ENCODE assay signal across 11 mouse cellular contexts in the genomic region with DNA sequence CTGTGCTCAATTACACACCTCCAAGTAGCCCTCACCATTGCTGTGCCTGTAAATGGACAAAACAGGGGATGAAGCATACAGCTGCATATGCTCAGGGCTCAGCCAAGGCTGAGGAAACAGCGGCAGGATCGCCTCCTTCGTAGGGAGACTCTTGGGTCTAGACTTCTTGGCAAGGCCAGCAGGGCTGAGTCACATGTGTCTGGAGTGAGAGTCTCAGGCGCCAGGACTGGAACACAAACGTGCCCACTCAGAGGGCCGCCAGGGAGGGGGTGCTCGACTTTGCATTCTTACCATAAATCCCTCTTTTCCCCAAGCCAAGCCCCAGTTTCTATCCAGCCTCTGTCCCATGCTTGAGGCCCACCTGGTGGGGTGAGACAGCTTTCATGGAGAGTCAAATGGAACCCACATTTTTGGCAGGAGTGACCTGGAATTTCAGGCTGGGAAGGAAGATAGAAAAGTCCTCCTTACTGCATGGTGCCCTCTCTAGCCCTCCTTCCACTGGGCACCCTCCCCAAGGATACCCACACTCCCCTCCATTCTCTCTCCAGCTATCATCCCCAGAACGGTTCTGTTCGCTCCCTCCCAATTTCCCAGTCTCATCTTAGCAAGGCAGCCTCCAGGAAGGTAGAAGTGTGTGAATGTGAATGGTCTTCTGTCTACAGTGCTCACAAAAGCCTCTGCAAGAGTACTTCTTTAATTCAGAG. TPM values are rescaled to one million over a fixed set of nuclear protein-coding genes. Genes with fewer than 3 reads are reported as not detected.
DNase-seq lines count a peak whose midpoint lies in the region; ATAC-seq and TF ChIP-seq lines count a peak whose summit lies in the region.
"Had no signal": no experiment of that assay in that cellular context is flagged by ENCODE, and none has a peak within 500 bp of the region (broad histone marks: within the 10 kb centered on the region; RNA-seq: fewer than 3 reads in every experiment).

No protein-coding gene starts in this region.

- peaks cover 3% of the 10 kb centered on the region; the same call in 1 of the 2 replicates for H3K27me3 ChIP-seq in hindbrain, embryonic 12.5 days
- no peaks in the 10 kb centered on the region for H3K27me3 ChIP-seq in hindbrain, embryonic 13.5 days
- no peaks in the 10 kb centered on the region for H3K27me3 ChIP-seq in C2C12 (ENCODE audit: control insufficient read depth, insufficient read depth, insufficient read length)
- no peaks in the 10 kb centered on the region for H3K27me3 ChIP-seq in embryonic facial prominence, embryonic 14.5 days (replicated peaks; ENCODE audit: control insufficient read depth, insufficient read depth, low read length)

- no peak overlapping the region for H3K9ac ChIP-seq in hindbrain, embryonic 12.5 days
- H3K9ac ChIP-seq in hindbrain, embryonic 13.5 days, result no peak overlapping the region
- no peak overlapping the region for H3K9ac ChIP-seq in embryonic facial prominence, embryonic 14.5 days (ENCODE audit: low read depth, low read length)

- no peak overlapping the region for H3K4me2 ChIP-seq in hindbrain, embryonic 12.5 days (replicated peaks)
- no peak overlapping the region for H3K4me2 ChIP-seq in hindbrain, embryonic 13.5 days
- H3K4me2 ChIP-seq in embryonic facial prominence, embryonic 14.5 days (ENCODE audit: low read depth, low read length), result no peak overlapping the region

- peak; percentile 82 for DNase-seq in embryonic facial prominence, embryonic 14.5 days (ENCODE audit: low spot score)
- peak; percentile 12 to 26 for DNase-seq in left cerebral cortex, postnatal 14 days (ENCODE audit: low spot score in 2 of 2)
- no peak for DNase-seq in cerebellum, postnatal 25 days
- no peak for DNase-seq in retina, embryonic 14.5 days (ENCODE audit: low spot score)
- no peak for DNase-seq in retina, postnatal 1 day

- intact Hi-C loops in left cerebral cortex, postnatal 14 days (cut with DNase I), result no loop called here

- peaks cover 6% of the 10 kb centered on the region for H3K79me2 ChIP-seq in C2C12 (ENCODE audit: control insufficient read depth, insufficient read depth)

- no peak for TF ChIP-seq CTCF in C2C12 (IDR thresholded peaks at IDR 0.05; ENCODE audit: control insufficient read depth, insufficient read depth, insufficient read length)

- no peak overlapping the region for H3K4me3 ChIP-seq in hindbrain, embryonic 12.5 days
- H3K4me3 ChIP-seq in hindbrain, embryonic 13.5 days, result no peak overlapping the region
- H3K4me3 ChIP-seq in C2C12 (ENCODE audit: insufficient read depth, poor library complexity, severe bottlenecking), result no peak overlapping the region
- H3K4me3 ChIP-seq in embryonic facial prominence, embryonic 14.5 days (ENCODE audit: low read depth, low read length), result no peak overlapping the region

- no peaks in the 10 kb centered on the region for H3K36me3 ChIP-seq in hindbrain, embryonic 12.5 days
- no peaks in the 10 kb centered on the region for H3K36me3 ChIP-seq in hindbrain, embryonic 13.5 days
- no peaks in the 10 kb centered on the region for H3K36me3 ChIP-seq in C2C12 (ENCODE audit: control insufficient read depth, insufficient read depth)
- H3K36me3 ChIP-seq in embryonic facial prominence, embryonic 14.5 days (ENCODE audit: control insufficient read depth, insufficient read depth, low read length), result no peaks in the 10 kb centered on the region
- H3K36me3 ChIP-seq: G1E had no signal

- H3ac ChIP-seq in C2C12 (ENCODE audit: control insufficient read depth, insufficient read length, low read depth), result no peak overlapping the region

- H3K27ac ChIP-seq in hindbrain, embryonic 12.5 days, result 0 out of 2 replicates have a peak overlapping the region, but pooled peaks have one; percentile 7
- no peak overlapping the region for H3K27ac ChIP-seq in hindbrain, embryonic 13.5 days
- peak overlapping the region; percentile 93 for H3K27ac ChIP-seq in embryonic facial prominence, embryonic 14.5 days (replicated peaks; ENCODE audit: low read depth, low read length)

- 73% methylated on average over 9 of the region's 9 CpGs for WGBS in hindbrain, embryonic 12.5 days
- 77% methylated on average over 9 of the region's 9 CpGs for WGBS in hindbrain, embryonic 13.5 days
- WGBS in embryonic facial prominence, embryonic 14.5 days, result 46% methylated on average over 5 of the region's 9 CpGs

- H3K9me3 ChIP-seq in hindbrain, embryonic 12.5 days (replicated peaks), result no peaks in the 10 kb centered on the region
- no peaks in the 10 kb centered on the region for H3K9me3 ChIP-seq in hindbrain, embryonic 13.5 days
- H3K9me3 ChIP-seq in embryonic facial prominence, embryonic 14.5 days (ENCODE audit: control insufficient read depth, low read length), result no peaks in the 10 kb centered on the region
- H3K9me3 ChIP-seq: G1E had no signal

- no peak for ATAC-seq in hindbrain, embryonic 12.5 days (ENCODE audit: low FRiP score)
- ATAC-seq in hindbrain, embryonic 13.5 days (ENCODE audit: low FRiP score), result no peak
- ATAC-seq in embryonic facial prominence, embryonic 14.5 days (ENCODE audit: low read depth), result peak; percentile 78

- no peaks in the 10 kb centered on the region for H3K4me1 ChIP-seq in hindbrain, embryonic 12.5 days
- no peaks in the 10 kb centered on the region for H3K4me1 ChIP-seq in hindbrain, embryonic 13.5 days (replicated peaks)
- peaks cover 30% of the 10 kb centered on the region for H3K4me1 ChIP-seq in embryonic facial prominence, embryonic 14.5 days (ENCODE audit: control insufficient read depth, insufficient read depth, low read length)

- no peaks in the 10 kb centered on the region for H3K79me3 ChIP-seq in C2C12 (ENCODE audit: low read depth)

TF ChIP-seq in C2C12, 6 proteins besides CTCF, POLR2A, EP300 and RAD21:
- TF ChIP-seq CEBPB (IDR thresholded peaks at IDR 0.05; ENCODE audit: low read depth) (no peak), MYOG (IDR thresholded peaks at IDR 0.05; ENCODE audit: control insufficient read depth, extremely low read depth, insufficient read length) (no peak), USF1 (IDR thresholded peaks at IDR 0.05; ENCODE audit: low read depth) (peak; percentile 43)

RNA-seq across cellular contexts. Expression of gene Haus7, which starts 6.8 kb away (rescaled TPM):
- polyA plus RNA-seq in hindbrain, embryonic 12.5 days (2016; fragmentation: Nextera tagmentation; extraction: Ambion mirVana), result 65.1 and 69.3 TPM in 2 replicates
- 73.0 and 73.5 TPM in 2 replicates for polyA plus RNA-seq in hindbrain, embryonic 13.5 days (2015; fragmentation: Nextera tagmentation; extraction: Ambion mirVana)
- 42.6 TPM for polyA plus RNA-seq in C2C12 (2012; fragmentation: generic; extraction: Trizol)
- polyA plus RNA-seq in embryonic facial prominence, embryonic 14.5 days (2014; fragmentation: Nextera tagmentation; extraction: Ambion mirVana), result 48.2 and 52.5 TPM in 2 replicates
- total RNA-seq in left cerebral cortex, postnatal 14 days (2021), result 1 to 10 TPM; 8.6 TPM

RNA-seq across cellular contexts. Expression of gene Bgn, which starts 17.8 kb away (rescaled TPM):
- polyA plus RNA-seq in hindbrain, embryonic 12.5 days (2016; fragmentation: Nextera tagmentation; extraction: Ambion mirVana), result 43.9 and 49.2 TPM in 2 replicates
- polyA plus RNA-seq in hindbrain, embryonic 13.5 days (2015; fragmentation: Nextera tagmentation; extraction: Ambion mirVana), result 21.6 and 28.6 TPM in 2 replicates
- polyA plus RNA-seq in C2C12 (2012; fragmentation: generic; extraction: Trizol), result 731 TPM
- 263 and 311 TPM in 2 replicates for polyA plus RNA-seq in embryonic facial prominence, embryonic 14.5 days (2014; fragmentation: Nextera tagmentation; extraction: Ambion mirVana)
- total RNA-seq in left cerebral cortex, postnatal 14 days (2021), result 10 to 100 TPM; 27.0 to 29.0 TPM
- total RNA-seq: G1E had no signal
- polyA plus RNA-seq: G1E had no signal

RNA-seq across cellular contexts. Expression of gene Trex2, which starts 30.5 kb away (rescaled TPM):
- not detected in 2 replicates for polyA plus RNA-seq in hindbrain, embryonic 12.5 days (2016; fragmentation: Nextera tagmentation; extraction: Ambion mirVana)
- polyA plus RNA-seq in hindbrain, embryonic 13.5 days (2015; fragmentation: Nextera tagmentation; extraction: Ambion mirVana), result not detected in 2 replicates
- not detected for polyA plus RNA-seq in C2C12 (2012; fragmentation: generic; extraction: Trizol)
- polyA plus RNA-seq in embryonic facial prominence, embryonic 14.5 days (2014; fragmentation: Nextera tagmentation; extraction: Ambion mirVana), result 1.3 and 2.9 TPM in 2 replicates
- total RNA-seq in left cerebral cortex, postnatal 14 days (2021), result not detected
- total RNA-seq: G1E had no signal
- polyA plus RNA-seq: embryonic facial prominence, embryonic 11.5 days; G1E; limb, embryonic 11.5 days had no signal

RNA-seq across cellular contexts. Expression of gene Atp2b3, which starts 37.3 kb away (rescaled TPM):
- 1.6 and 1.7 TPM in 2 replicates for polyA plus RNA-seq in hindbrain, embryonic 12.5 days (2016; fragmentation: Nextera tagmentation; extraction: Ambion mirVana)
- 3.6 and 4.2 TPM in 2 replicates for polyA plus RNA-seq in hindbrain, embryonic 13.5 days (2015; fragmentation: Nextera tagmentation; extraction: Ambion mirVana)
- not detected for polyA plus RNA-seq in C2C12 (2012; fragmentation: generic; extraction: Trizol)
- 0.80 and 1.3 TPM in 2 replicates for polyA plus RNA-seq in embryonic facial prominence, embryonic 14.5 days (2014; fragmentation: Nextera tagmentation; extraction: Ambion mirVana)
- 10 to 100 TPM; 77.4 to 83.1 TPM for total RNA-seq in left cerebral cortex, postnatal 14 days (2021)
- total RNA-seq: G1E had no signal
- polyA plus RNA-seq: G1E had no signal

RNA-seq across cellular contexts. Expression of gene Zfp92, which starts 54.7 kb away (rescaled TPM):
- polyA plus RNA-seq in hindbrain, embryonic 12.5 days (2016; fragmentation: Nextera tagmentation; extraction: Ambion mirVana), result 0.14 and 0.23 TPM in 2 replicates
- polyA plus RNA-seq in hindbrain, embryonic 13.5 days (2015; fragmentation: Nextera tagmentation; extraction: Ambion mirVana), result 0.51 and 0.67 TPM in 2 replicates
- 0.02 TPM for polyA plus RNA-seq in C2C12 (2012; fragmentation: generic; extraction: Trizol)
- polyA plus RNA-seq in embryonic facial prominence, embryonic 14.5 days (2014; fragmentation: Nextera tagmentation; extraction: Ambion mirVana), result 0.11 and 0.21 TPM in 2 replicates
- 1 to 10 TPM; 1.5 to 2.1 TPM for total RNA-seq in left cerebral cortex, postnatal 14 days (2021)
- total RNA-seq: G1E had no signal
- polyA plus RNA-seq: G1E had no signal

Comparison
In these comparisons a context has a peak if more than half of its experiments do, and no peak if none do; other contexts are left out.
1. DNase-seq: peak in embryonic facial prominence, embryonic 14.5 days (single experiment) and left cerebral cortex, postnatal 14 days (2 of 2); none in cerebellum, postnatal 25 days (0 of 2), retina, embryonic 14.5 days (single experiment) and retina, postnatal 1 day (single experiment).